Mouse (Mus musculus) layer of hippocampus, postnatal 14 days (tissue): ENCODE results near the gene Polr3k. TPM values are rescaled to one million over a fixed set of nuclear protein-coding genes. Genes with fewer than 3 reads are reported as not detected.

Experiments used
- DNase-seq, 2 experiments: peaks; one replicate each; pipeline ENCODE4 v3.0.0; 2021 to 2022; ENCODE audit warnings: low spot score in 2 of 2, mixed read lengths in 1 of 2
- long read RNA-seq, 2 experiments: library from polyadenylated mRNA; stranded (forward); transcript quantifications; one replicate each; pipeline ENCODE4 v2.0.0; 2021
- total RNA-seq, 2 experiments: library from RNA; stranded (reverse); gene quantifications; 2 replicates each; pipeline ENCODE4 v1.2.3; 2021

Gene Polr3k
- 10 to 100 TPM; 29.6 to 33.9 TPM for total RNA-seq
- long read RNA-seq, experiment 1, transcript Polr3k-201 (3 exons, 2,948 nt), result major isoform, 39 of 43 reads
- long read RNA-seq, experiment 1, partial matches to known transcripts, result 2 of 43 reads
- long read RNA-seq, experiment 1, other reads (novel, unspliced or antisense), result 2 of 43 reads
- long read RNA-seq, experiment 2, transcript Polr3k-201 (3 exons, 2,948 nt), result major isoform, 97 of 106 reads
- long read RNA-seq, experiment 2, partial matches to known transcripts, result 6 of 106 reads
- long read RNA-seq, experiment 2, other reads (novel, unspliced or antisense), result 3 of 106 reads

DNA sequence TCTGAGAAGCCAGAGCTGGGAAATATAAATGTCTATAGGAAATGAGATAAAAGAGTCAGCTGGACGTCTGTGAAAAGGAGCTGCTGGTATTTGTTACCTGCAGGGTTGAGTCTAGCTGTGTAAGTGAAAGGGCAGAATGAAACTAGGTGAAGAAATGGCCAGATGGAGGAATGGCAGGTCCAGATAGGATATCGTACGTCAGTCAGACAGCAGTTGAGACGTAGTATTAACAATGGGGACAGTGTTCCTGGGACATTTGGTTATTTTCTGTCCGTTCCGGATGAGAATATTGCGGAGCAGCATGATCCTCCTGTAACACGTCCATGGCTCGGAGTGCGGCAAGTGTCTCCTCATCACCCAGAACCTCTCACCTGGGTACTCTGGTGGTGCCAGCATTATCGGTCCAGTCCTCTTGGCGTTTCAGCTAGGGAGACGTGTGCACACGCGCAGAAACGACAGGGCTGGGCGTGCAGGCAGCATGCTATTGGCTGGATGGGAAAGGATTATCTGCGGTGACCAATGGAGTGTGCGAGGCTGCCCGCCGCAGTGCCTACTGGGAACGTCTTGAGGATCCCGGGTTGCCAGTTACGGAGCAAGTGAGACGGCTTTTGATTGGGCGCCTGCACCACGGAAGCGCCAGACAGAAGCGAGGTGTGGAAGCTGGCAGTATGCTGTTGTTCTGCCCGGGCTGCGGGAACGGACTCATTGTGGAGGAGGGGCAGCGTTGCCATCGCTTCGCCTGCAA lies at the start of gene Polr3k:
Gene Polr3k (plus strand): TSS at position 547 of the 745 bp plus-strand sequence.
- peak; percentile 90 to 97 for DNase-seq

DNA sequence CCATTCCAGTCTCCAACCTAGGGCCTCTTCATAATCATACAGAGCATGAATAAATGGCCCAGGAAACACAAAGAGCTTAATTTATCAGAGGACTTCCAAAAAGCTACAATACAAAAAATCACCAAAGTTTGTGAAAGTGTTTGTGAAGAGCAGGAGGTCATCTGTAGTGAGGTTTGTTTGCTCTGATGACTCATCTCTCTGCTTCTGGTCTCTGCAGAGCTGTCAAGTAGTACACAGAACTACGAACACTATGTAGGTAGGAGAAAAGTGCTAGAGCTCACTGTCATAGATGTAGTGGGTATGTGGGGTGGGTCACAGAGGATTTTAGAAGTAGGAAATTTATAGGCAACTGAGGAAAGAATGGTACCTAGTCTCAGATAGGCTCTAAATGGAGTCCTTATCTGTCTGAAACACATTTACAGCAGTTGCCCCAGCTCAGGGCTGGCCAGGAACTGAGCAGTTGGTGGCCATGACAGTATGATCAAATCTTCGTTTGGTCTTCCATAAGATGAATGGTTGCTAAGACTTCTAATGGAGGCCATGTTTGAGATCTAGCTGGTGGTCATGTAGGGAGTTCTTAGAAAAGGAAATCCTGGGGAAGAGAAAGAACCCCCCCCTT lies 35.0 kb upstream of the Polr3k start:
- no peak for DNase-seq

DNA sequence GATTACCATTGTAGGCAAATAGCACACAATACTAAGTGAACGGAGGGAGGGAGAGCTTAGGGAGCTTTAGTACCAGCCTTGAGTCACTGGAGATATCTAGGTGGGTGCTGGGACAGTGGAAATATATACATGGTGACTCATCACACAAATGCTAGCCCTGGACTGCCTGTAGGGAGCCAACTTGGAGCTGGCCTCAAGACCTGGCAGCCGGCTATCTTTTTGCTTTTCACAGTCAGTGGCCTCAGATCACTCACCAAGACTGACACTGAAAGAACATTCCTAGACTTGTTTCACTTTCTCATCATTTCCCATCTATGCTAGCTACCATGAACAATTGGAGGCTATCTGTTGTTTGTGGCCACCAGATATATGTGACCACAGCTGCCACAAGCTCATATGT lies 31.4 kb upstream of the Polr3k start:
- DNase-seq, result no peak

DNA sequence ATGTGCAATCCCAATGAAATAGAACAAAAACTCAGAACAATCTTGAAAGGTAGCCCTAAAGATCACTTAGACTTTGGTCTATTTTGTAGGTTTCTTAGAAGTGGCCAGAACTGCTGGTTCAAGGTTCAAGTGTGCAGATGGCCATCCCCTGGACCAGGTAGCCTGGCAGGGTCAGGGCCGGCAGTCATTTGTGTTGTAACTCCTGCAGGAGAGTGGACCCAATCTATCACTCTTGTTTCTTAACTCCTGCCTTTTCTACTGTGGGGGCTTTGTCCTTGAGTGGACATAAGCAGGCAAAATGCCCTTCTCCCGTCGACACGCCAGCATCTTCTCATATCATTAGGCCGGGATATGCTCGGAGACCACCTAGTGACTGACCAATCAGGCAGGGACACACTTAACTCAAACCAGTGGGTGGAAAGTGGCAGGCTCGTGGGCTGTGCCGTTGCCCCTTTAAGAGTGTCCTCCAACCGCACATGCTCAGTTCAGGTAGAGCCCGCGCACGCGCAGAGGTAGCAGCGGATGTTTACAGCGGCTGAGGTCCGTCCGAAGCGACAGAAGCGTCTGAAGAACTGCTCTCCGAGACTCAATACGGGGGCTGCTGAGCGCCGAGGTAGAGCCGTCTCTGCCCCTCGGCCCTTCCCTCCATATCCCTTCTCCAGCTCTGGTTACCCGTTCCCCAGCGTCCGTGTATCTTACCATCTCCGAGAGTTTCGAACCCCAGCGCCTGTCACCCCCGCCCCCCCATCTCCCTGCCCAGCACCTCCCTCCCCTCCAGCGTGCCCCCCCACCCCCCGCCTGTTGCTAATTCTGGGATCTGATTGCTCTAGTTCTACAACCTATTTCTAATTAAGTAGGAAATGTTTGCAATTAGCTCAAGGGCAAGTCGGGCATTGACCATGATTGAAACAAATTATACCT lies 26.5 kb upstream of the Polr3k start, which contains the start of gene Pcmtd2:
Gene Pcmtd2 (plus strand): TSS at position 483 of the 921 bp plus-strand sequence.
- DNase-seq, result peak; percentile 87 to 95

DNA sequence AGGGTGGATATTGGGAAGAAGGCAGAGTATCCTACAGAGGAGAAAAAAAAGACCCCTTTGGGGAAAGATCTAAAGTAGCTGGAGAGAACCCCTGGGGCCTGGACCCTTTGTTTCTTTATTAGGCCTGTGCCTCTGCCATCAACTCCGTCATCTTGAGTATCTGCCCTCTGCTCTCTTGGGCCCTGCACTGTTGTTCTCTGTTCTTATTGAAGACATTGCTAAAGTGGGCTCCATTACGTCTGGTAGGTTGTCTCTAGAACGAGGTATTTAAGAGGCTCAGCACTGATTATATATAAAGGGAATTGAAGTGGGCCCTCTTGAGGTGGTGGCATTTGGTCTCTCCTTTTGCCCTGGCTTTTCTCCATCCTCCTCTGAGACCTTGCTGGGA lies 25.9 kb upstream of the Polr3k start:
- DNase-seq, result peak in 1 of 2 experiments; percentile 10

DNA sequence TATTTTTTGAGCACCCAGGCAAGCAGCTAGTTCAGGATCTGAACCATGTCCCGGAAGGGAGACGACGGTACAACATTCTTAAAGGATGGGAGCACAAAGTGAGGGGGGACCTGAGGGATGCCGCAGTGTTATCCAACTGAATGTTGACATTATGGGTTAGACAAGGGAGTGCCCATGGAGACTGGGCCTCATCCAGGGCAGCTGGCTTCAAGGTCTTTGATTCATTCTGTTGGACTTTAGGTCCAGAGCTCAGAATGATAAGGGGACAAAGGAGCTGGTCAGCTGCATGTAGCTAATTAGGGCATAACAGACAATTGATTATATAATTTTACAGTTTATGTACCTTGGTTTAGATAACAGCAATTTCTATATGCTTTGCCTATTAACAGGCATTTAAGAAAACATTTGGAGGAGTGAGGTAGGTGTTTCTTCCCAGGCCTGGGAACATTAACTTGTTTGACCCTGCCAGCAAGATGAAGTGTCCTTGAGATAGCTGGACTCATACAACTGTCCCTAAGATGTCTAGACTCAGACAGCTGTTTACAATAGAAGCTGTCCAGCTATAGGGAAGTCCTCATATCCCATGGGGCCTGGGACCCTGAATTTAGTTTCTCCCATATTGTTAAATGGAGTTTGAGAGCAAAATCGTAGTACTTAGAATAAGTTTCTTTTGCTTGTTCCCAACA lies 18.3 kb upstream of the Polr3k start:
- no peak for DNase-seq

DNA sequence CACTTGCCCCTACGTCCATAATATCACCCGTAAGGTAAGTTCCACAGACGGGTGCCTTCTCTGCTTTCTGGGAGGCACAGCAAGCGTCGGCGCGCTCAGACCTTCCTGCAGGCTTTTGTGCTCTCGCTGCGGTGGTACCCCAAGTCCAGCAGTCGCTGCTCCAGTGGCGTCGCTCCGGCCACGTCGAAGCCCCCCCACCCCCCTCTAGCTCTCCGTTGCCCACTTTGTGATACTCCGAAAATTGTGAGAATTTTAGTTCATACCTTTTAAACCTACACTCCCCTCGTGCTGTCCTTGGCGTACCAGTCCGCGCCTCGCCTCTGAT lies 361 bp downstream of the Polr3k start:
- DNase-seq, result no peak

DNA sequence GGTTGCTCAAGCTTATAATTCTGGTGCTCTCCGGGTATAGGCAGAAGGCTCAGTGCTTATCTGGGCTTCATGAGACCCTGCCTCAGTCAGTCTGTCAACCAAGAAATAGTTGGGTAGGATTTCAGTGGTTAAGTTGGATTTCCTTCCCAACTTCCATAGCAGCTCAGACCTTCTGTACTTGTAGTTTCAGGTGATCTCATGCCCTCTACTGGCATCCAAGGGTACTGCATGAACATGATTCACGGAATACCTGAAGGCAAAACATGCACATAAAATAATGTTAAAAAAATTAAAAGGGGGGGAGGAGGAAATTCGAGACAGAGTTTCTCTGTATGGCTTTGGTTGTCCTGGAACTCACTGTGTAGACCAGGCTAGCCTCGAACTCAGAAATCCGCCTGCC lies 2.8 kb downstream of the Polr3k start:
- peak; percentile 59 to 73 for DNase-seq

DNA sequence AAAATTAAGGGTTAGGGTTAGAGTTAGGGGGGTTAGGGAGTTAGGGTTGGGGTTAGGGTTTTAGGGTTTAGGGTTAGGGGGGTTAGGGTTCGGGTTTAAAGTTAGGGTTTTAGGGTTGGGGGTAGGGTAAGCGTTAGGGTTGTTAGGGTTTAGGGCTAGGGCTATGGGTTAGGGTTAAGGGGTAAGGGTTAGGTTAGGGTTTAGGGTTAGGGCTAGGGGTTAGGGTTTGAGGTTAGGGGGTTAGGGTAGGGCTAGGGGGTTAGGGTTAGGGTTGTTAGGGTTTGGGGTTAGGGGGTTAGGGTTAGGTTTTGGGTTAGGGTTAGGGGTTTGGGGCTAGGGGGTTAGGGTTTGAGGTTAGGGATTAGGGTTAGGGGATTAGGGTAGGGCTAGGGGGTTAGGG lies 6.9 kb downstream of the Polr3k start:
- no peak for DNase-seq

DNA sequence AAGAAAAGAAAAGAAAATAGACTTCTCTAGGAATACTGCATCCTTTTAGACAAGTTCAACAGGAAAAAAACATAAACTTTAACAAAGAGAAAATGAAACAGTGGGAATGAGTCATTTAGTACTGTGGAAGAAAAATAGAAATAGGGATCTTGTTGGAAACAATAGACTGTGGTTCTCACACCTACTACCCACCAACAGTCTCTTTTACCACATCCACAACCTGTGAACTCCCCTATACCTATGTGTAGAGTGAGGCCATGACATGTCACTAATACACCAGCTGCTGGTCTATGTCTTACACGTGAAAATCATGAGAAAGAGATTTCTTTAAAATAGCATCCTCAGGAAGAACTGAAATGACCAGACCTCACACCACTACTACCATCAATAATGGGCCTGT lies 14.8 kb downstream of the Polr3k start:
- DNase-seq, result no peak

DNA sequence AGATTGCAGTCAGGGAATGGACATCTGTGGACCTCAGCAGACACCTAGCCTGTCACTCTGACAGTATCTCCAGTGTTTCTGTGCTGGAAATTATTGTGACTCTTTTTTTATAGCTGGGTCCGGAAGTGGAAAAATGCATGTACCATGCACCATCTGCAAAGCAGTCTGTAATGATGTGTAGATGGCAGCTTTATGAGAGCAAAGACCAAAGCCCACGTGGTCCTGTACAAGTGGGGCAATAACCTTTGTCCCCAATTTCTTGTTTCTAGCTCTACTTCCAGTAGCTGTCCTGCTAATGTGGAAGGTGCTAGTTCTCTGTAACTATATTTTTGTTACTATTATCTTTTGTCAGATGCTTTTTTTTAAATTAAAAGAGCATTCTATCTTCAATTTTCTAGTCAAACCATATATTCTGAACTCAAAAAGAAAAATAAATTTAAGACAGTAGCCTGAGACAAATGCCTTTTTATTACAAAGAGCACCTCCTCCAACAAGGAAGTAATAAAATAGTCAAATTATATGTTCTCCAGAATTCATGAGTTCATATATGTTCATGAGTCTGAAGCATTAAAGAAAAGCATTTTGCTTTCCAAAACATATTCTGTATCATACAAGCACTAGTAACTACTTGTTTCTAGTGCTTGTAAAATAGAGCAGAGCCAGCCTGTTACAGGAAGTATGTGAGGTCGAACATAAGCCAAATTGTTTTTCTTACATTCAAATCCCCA lies 19.0 kb downstream of the Polr3k start:
- no peak for DNase-seq

DNA sequence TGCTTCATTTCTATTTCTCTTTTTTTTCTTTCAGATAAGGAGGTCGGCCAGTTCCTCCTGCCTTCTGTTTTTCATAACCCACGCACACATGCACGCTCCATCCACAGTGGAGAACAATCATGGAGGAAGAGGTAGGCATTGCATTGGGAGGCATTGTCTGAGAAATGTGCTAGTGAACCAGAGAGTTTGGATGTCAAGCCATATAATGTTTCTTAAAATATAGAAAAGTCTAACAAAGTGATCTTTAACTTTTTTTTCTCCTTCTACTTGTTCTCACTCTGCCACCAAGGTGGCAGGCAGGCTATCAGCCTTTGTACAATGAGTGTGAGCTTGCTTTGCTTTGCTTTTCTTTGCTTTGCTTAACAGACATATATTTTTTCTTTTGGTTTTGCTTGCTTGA lies 53.7 kb downstream of the Polr3k start:
- no peak for DNase-seq

DNA sequence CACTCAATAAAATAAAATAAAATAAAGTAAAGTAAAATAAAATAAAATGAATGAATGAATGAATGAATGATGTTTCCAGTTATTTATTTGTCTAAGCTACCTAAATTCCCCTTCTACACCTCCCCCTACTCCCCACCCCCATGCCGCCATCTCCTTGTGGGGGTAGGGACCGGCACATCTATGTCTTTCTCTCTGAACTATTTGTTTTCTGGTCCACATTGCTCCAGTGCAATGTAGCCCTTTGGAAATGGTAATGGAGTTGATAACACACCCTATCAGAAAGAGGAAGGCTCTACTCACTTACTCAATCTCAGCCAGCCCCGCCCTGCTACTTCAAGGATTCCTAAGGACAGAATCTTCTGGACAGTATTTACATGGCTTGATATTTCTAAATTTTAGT lies 54.4 kb downstream of the Polr3k start:
- no peak for DNase-seq

Other genes with a start within 250 kb of the Polr3k start
- not detected for gene Gm29797, start 207.3 kb upstream of the Polr3k start, total RNA-seq
- gene Sox18, start 192.7 kb upstream of the Polr3k start, total RNA-seq, result 10 to 100 TPM; 14.4 to 15.6 TPM
- gene Tcea2, start 184.0 kb upstream of the Polr3k start, total RNA-seq, result 10 to 100 TPM; 51.2 to 59.4 TPM
- 10 to 100 TPM; 41.5 to 44.4 TPM for gene Rgs19, start 170.4 kb upstream of the Polr3k start, total RNA-seq
- gene Lkaaear1, start 165.9 kb upstream of the Polr3k start, total RNA-seq, result not detected
- 10 to 100 TPM; 52.9 to 54.1 TPM for gene Oprl1, start 149.3 kb upstream of the Polr3k start, total RNA-seq
- gene Myt1, start 101.0 kb upstream of the Polr3k start, total RNA-seq, result 10 to 100 TPM; 39.5 to 42.7 TPM
- 10 to 100 TPM; 66.9 to 73.3 TPM for gene Pcmtd2, start 26.5 kb upstream of the Polr3k start, total RNA-seq
- not detected for gene Gm14496, start 126.8 kb downstream of the Polr3k start, total RNA-seq